Mouse (Mus musculus) G1E (cell line): ENCODE data around the gene Grip1.

Experiments
- CTCF ChIP-seq: IDR thresholded peaks from 2 replicates; pipeline ENCODE4 v1.5.1; 2012; ENCODE audit warnings: low read depth, low read length, inconsistent platforms, mixed read lengths
- GATA1 ChIP-seq: IDR thresholded peaks from 2 replicates; pipeline ENCODE4 v1.6.1; 2012; ENCODE audit warnings: borderline replicate concordance, low read length, inconsistent platforms, mixed read lengths
- GATA2 ChIP-seq: IDR thresholded peaks from 2 replicates; pipeline ENCODE4 v1.6.1; 2012; ENCODE audit warnings: low read depth, low read length, inconsistent platforms, borderline replicate concordance
- POLR2AphosphoS5 ChIP-seq: IDR thresholded peaks from 2 replicates; pipeline ENCODE4 v1.6.1; 2012; ENCODE audit warnings: low read depth, low read length, inconsistent platforms; ENCODE audit not compliant: insufficient replicate concordance
- TAL1 ChIP-seq: conservative IDR thresholded peaks from 2 replicates; pipeline ENCODE4 v1.6.1; 2012; ENCODE audit warnings: low read depth, low read length, inconsistent platforms, mixed read lengths

DNA sequence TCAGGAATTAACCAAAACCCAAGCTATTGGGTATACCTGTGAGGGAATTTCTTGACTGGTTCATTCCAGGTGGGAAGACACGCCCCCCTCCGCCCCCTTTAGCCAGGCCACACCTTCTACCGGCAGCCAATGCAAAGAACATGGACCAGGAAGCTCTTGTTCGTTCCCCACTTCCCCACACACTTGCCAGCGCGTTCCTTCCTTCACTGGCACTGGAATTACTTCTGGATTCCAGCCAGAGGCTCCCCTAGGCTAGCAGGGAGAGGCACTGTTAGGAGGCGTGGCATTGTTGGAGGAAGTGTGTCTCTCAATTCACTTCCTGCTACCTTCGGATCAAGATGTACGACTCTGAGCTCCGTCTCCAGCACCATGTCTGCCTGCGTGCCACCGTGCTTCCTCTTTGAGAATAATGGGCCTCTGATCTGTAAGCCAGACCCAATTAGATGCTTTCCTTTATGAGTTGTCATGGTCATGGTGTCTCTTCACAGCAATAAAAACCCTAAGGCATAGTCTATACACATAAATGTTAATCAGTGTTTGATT is 682.5 kb downstream of the Grip1 start:
- TF ChIP-seq CTCF (no peak), POLR2AphosphoS5 (no peak), GATA1 (no peak), TAL1 (no peak), GATA2 (no peak)
